Mouse (Mus musculus) heart, embryonic 14.5 days (tissue): Measurements from ENCODE around the gene 1700020D05Rik. TPM values are rescaled to one million over a fixed set of nuclear protein-coding genes. Genes with fewer than 3 reads are reported as not detected.
"Not testable (repeated sequence)": the region's sequence is repeated elsewhere in the genome, so short reads cannot be mapped to it uniquely, and the experiment has no call there.

ENCODE experiments used
- ATAC-seq: fragments of 200-750 bp; cut with Nextera tagmentation; 2 replicates; pipeline ENCODE4 v1.8.0; 2017; ENCODE audit warnings: low read depth, moderate TSS enrichment; ENCODE audit not compliant: insufficient number of reproducible peaks, insufficient read depth, low FRiP score
- H3K27ac ChIP-seq, 2 experiments: fragments of 200-500 bp in 1 of 2; fragments of 300-500 bp in 1 of 2; sonication (generic) in 1 of 2; replicated peaks in 1 of 2; 2 replicates each; pipeline ENCODE4 v1.5.1; 2012 to 2014; ENCODE audit warnings: low read depth in 2 of 2, low read length in 2 of 2, control low read depth in 1 of 2, mild to moderate bottlenecking in 1 of 2, mixed read lengths in 1 of 2; ENCODE audit not compliant: control insufficient read depth in 1 of 2, insufficient read depth in 1 of 2
- H3K27me3 ChIP-seq: fragments of 300-500 bp; sonication (generic); 2 replicates; pipeline ENCODE4 v1.6.1; 2014; ENCODE audit warnings: mild to moderate bottlenecking, low read length, control low read depth; ENCODE audit not compliant: control insufficient read depth, insufficient read depth
- H3K36me3 ChIP-seq: fragments of 300-500 bp; sonication (generic); 2 replicates; pipeline ENCODE4 v1.6.1; 2014; ENCODE audit warnings: mild to moderate bottlenecking, control low read depth, low read length, mixed read lengths; ENCODE audit not compliant: control insufficient read depth, insufficient read depth
- H3K4me1 ChIP-seq, 2 experiments: fragments of 200-500 bp in 1 of 2; fragments of 300-500 bp in 1 of 2; sonication (generic) in 1 of 2; 2 replicates each; pipeline ENCODE4 v1.6.1; 2012 to 2014; ENCODE audit warnings: low read length in 2 of 2, control low read depth in 1 of 2, mixed read lengths in 1 of 2; ENCODE audit not compliant: control insufficient read depth in 2 of 2, insufficient read depth in 2 of 2
- H3K4me2 ChIP-seq: fragments of 300-500 bp; sonication (generic); 2 replicates; pipeline ENCODE4 v1.6.1; 2014; ENCODE audit warnings: mild to moderate bottlenecking, low read length
- H3K4me3 ChIP-seq, 2 experiments: fragments of 200-500 bp in 1 of 2; fragments of 300-500 bp in 1 of 2; sonication (generic) in 1 of 2; 2 replicates each; pipeline ENCODE4 v1.5.1; 2012 to 2014; ENCODE audit warnings: low read length in 2 of 2, mild to moderate bottlenecking in 2 of 2, control low read depth in 1 of 2, low read depth in 1 of 2, moderate library complexity in 1 of 2; ENCODE audit not compliant: control insufficient read depth in 1 of 2, insufficient read depth in 1 of 2
- H3K9ac ChIP-seq: fragments of 300-500 bp; sonication (generic); 2 replicates; pipeline ENCODE4 v1.6.1; 2014; ENCODE audit warnings: mild to moderate bottlenecking, low read length
- H3K9me3 ChIP-seq: fragments of 300-500 bp; sonication (generic); 2 replicates; pipeline ENCODE4 v1.6.1; 2016; ENCODE audit warnings: low read length, control low read depth; ENCODE audit not compliant: control insufficient read depth
- WGBS: fragments of 180-500 bp; shearing (Covaris S2); extraction: QIAGEN DNeasy Blood & Tissue Kit; methylation state at CpG from one replicate; pipeline ENCODE4 v1.1.7; 2014; 5-methylcytosine and 5-hydroxymethylcytosine counted together
- polyA plus RNA-seq: library from polyadenylated mRNA; unstranded; fragments of >200 nt; fragmentation: Nextera tagmentation; extraction: Ambion mirVana; gene quantifications from 2 replicates; pipeline ENCODE4 v1.2.1, GENCODE M21; 2014

Gene 1700020D05Rik
- polyA plus RNA-seq, 1 experiment from 2014 or later, result 0.20 TPM

- Histone ChIP-seq H3K27me3 (no peaks in the 10 kb centered on the region), H3K4me3 (no peak overlapping the region), H3K36me3 (peaks cover 69% of the 10 kb centered on the region), H3K27ac (no peak overlapping the region), H3K9me3 (no peaks in the 10 kb centered on the region), H3K4me2 (no peak overlapping the region), H3K9ac (no peak overlapping the region), H3K4me1 (peaks cover 3 to 14% of the 10 kb centered on the region in 2 experiments; a peak in 3 of 4 replicates)
- WGBS, result 81% methylated on average over 3 of the region's 3 CpGs
- no peak for ATAC-seq
These were observed 9.3 kb downstream of the 1700020D05Rik start for GRCm38 (mm10) chr19:5494314-5494713.

DNA sequence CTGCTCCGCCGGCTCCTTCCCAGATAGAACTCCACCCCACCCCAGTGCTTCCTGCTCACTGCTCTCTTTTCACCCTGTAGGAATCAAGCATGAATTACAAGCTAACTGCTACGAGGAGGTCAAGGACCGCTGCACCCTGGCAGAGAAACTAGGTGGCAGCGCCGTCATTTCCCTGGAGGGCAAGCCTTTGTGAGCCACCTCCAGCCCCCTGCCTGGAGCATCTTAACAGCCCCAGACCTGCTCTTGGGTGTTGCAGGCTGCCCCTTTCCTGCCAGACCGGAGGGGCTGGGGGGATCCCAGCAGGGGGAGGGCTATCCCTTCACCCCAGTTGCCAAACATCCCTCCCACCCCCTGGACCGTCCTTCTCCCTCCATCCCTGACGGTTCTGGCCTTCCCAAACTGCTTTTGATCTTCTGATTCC, 10.3 kb downstream of the 1700020D05Rik start:
- H3K4me2 ChIP-seq, result not testable (repeated sequence)

DNA sequence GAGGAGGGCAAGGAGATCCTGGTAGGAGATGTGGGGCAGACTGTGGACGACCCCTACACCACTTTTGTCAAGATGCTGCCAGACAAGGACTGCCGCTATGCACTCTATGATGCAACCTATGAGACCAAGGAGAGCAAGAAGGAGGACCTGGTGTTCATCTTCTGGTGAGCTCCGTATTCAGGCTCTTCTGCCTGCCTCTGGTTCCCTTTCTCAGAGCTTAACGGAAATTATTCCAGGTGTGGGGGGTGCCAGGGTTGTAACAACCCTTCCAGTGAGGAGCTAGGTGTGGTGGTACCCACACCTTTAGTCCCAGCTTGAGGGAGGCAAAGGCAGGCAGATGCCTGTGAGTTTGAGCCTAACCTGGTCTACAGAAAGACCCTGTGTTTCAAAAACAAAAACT, 10.9 kb downstream of the 1700020D05Rik start:
- Histone ChIP-seq H3K36me3 (peaks cover 59% of the 10 kb centered on the region), H3K4me2 (no peak overlapping the region), H3K27ac (no peak overlapping the region), H3K9ac (no peak overlapping the region), H3K27me3 (no peaks in the 10 kb centered on the region), H3K4me3 (no peak overlapping the region), H3K4me1 (peaks cover 8 to 15% of the 10 kb centered on the region in 2 experiments), H3K9me3 (no peaks in the 10 kb centered on the region)
- ATAC-seq, result no peak
- 79% methylated on average over 4 of the region's 4 CpGs for WGBS

More for the DNA sequence above, 10.3 kb downstream of the 1700020D05Rik start:
- Histone ChIP-seq H3K36me3 (peaks cover 64% of the 10 kb centered on the region), H3K4me1 (peaks cover 8 to 14% of the 10 kb centered on the region in 2 experiments)
- 64% methylated on average over 9 of the region's 9 CpGs for WGBS
- not testable (repeated sequence) for H3K27me3 ChIP-seq, H3K9ac ChIP-seq, H3K4me3 ChIP-seq, ATAC-seq, H3K9me3 ChIP-seq, H3K27ac ChIP-seq

GRCm38 (mm10) chr19:5490898-5491708, 12.5 kb downstream of the 1700020D05Rik start:
- H3K9ac ChIP-seq, result peak overlapping the region; percentile 99
- 0% methylated on average over 57 of the region's 59 CpGs for WGBS
- peak overlapping the region; percentile 92 for H3K4me2 ChIP-seq
- H3K4me1 ChIP-seq, result peaks cover 11 to 27% of the 10 kb centered on the region in 2 experiments
- H3K9me3 ChIP-seq, result no peaks in the 10 kb centered on the region
- peaks cover 50% of the 10 kb centered on the region for H3K36me3 ChIP-seq
- ATAC-seq, result peak; percentile 11; the same call in 1 of the 2 replicates
- peak overlapping the region; percentile 96 to 100 for H3K27ac ChIP-seq
- no peaks in the 10 kb centered on the region for H3K27me3 ChIP-seq
- H3K4me3 ChIP-seq, result peak overlapping the region; percentile 98 to 99

DNA sequence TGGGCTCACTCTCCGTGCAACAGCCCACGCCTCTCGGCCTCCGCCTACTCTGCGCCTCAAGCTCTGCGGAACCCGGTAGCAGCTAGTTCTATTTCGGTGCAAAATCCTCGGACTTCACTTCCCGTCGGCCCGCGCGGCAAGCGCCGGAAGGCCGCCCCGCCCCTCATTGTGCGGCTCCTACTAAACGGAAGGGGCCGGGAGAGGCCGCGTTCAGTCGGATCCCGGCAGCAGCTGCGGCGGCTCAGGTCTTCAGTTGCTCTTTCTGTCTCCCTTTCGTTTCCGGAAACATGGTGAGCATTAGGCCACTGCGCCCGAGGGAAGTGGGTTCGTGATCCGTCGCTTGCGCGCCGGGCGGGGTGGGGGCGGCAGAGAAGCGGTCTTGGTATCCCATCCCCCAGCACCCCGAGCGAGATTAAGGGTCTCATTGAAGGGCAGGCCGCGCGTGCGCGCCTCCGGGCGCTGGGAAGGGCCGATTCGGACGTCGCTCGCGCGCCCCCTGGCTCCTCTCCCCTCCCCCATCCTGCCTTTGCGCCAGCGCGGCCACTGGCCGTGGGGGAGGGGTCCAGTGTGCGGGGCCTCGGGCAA, 13.2 kb downstream of the 1700020D05Rik start, which contains the start of gene Cfl1:
Gene Cfl1 (plus strand): TSS at position 143 of the 585 bp plus-strand sequence.
- H3K9me3 ChIP-seq, result no peaks in the 10 kb centered on the region
- peak within 1 kb of the TSS; percentile 96 to 100 for H3K27ac ChIP-seq
- peaks cover 11 to 27% of the 10 kb centered on the region in 2 experiments for H3K4me1 ChIP-seq
- peak within 1 kb of the TSS; percentile 92 for H3K4me2 ChIP-seq
- under 1% methylated on average over 61 of the region's 62 CpGs for WGBS
- no peaks in the 10 kb centered on the region for H3K27me3 ChIP-seq
- H3K9ac ChIP-seq, result peak within 1 kb of the TSS; percentile 99
- peaks cover 50% of the 10 kb centered on the region for H3K36me3 ChIP-seq
- ATAC-seq, result peak; percentile 61
- H3K4me3 ChIP-seq, result peak within 1 kb of the TSS; percentile 98 to 99

- H3K27ac ChIP-seq, result peak overlapping the region; percentile 48 to 100
- 0 out of 4 replicates have a peak overlapping the region, but pooled peaks of 1 of the 2 experiments have one; percentile 98 for H3K4me3 ChIP-seq
- H3K4me2 ChIP-seq, result peak overlapping the region; percentile 92
- H3K9me3 ChIP-seq, ATAC-seq, H3K27me3 ChIP-seq: not testable (repeated sequence)
- peaks cover 51% of the 10 kb centered on the region for H3K36me3 ChIP-seq
- WGBS, result 48% methylated on average over 10 of the region's 10 CpGs
- H3K9ac ChIP-seq, result peak overlapping the region; percentile 0; the same call in 1 of the 2 replicates
- peaks cover 11 to 27% of the 10 kb centered on the region in 2 experiments for H3K4me1 ChIP-seq
These were observed 13.9 kb downstream of the 1700020D05Rik start for GRCm38 (mm10) chr19:5489721-5490120.

DNA sequence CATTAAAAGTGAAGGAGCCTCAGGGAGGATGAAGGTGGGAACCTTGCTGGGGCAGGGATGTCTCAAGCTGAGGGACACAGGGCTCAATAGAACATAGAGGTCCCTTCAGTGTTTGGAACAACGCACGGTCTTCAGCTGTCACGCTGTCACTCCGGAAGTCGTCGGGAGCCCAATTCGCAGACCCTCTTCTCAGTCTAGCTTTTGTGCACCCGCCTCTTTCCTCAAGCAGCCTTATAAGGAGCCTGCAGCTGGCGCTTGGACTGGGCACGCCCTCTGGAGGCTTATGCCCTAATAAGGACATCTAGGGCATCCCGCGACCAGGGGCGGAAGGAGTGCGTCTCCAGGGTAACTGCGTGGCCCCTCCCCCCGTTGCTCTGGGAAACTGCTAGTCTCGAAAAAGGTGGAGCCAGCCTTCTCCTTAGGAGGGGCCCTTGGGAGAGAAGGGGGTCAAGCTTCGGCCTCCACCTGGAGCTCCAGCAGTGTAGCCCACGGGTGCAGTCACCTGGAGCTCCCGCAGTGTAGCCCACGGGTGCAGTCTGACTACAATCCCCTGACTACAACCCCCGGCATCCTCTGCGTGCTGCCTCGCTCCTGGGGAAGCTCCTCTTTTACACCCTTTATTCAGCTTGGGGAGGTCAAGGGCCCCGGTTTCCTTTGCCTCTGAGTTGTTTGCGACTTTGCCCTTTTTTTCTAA, 14.6 kb downstream of the 1700020D05Rik start:
- Histone ChIP-seq H3K4me1 (peaks cover 11 to 27% of the 10 kb centered on the region in 2 experiments), H3K4me2 (peak overlapping the region; percentile 92), H3K9me3 (no peaks in the 10 kb centered on the region), H3K27ac (peak overlapping the region; percentile 99 to 100), H3K27me3 (no peaks in the 10 kb centered on the region), H3K4me3 (peak overlapping the region; percentile 51 to 58), H3K36me3 (peaks cover 51% of the 10 kb centered on the region), H3K9ac (peak overlapping the region; percentile 74)
- WGBS, result under 1% methylated on average over 26 of the region's 26 CpGs
- peak; percentile 79 for ATAC-seq
